Mouse (Mus musculus) midbrain, embryonic 16.5 days (tissue): Measurements from ENCODE around the gene Slc22a15. TPM values are rescaled to one million over a fixed set of nuclear protein-coding genes. Genes with fewer than 3 reads are reported as not detected.

ENCODE experiments used
- ATAC-seq: fragments of 200-750 bp; cut with Nextera tagmentation; 2 replicates; pipeline ENCODE4 v1.8.0; 2017; ENCODE audit warnings: moderate TSS enrichment
- H3K27ac ChIP-seq: fragments of 300-500 bp; sonication (generic); 2 replicates; pipeline ENCODE4 v1.5.1; 2014; ENCODE audit warnings: mild to moderate bottlenecking, low read length, mixed read lengths
- H3K27me3 ChIP-seq: fragments of 300-500 bp; sonication (generic); 2 replicates; pipeline ENCODE4 v1.6.1; 2014; ENCODE audit warnings: low read depth, low read length, mixed read lengths; ENCODE audit not compliant: control insufficient read depth, insufficient read depth
- H3K36me3 ChIP-seq: fragments of 300-500 bp; sonication (generic); 2 replicates; pipeline ENCODE4 v1.6.1; 2014; ENCODE audit warnings: mild to moderate bottlenecking, low read length, moderate library complexity, mixed read lengths; ENCODE audit not compliant: control insufficient read depth, insufficient read depth
- H3K4me1 ChIP-seq: fragments of 300-500 bp; sonication (generic); 2 replicates; pipeline ENCODE4 v1.6.1; 2014; ENCODE audit warnings: mild to moderate bottlenecking, low read length, mixed read lengths; ENCODE audit not compliant: control insufficient read depth, insufficient read depth
- H3K4me2 ChIP-seq: fragments of 300-500 bp; sonication (generic); 2 replicates; pipeline ENCODE4 v1.6.1; 2014; ENCODE audit warnings: mild to moderate bottlenecking, low read length, mixed read lengths
- H3K4me3 ChIP-seq: fragments of 300-500 bp; sonication (generic); 2 replicates; pipeline ENCODE4 v1.5.1; 2014; ENCODE audit warnings: low read depth, mild to moderate bottlenecking, low read length, moderate library complexity, mixed read lengths
- H3K9ac ChIP-seq: fragments of 300-500 bp; sonication (generic); 2 replicates; pipeline ENCODE4 v1.6.1; 2014; ENCODE audit warnings: low read depth, low read length, mixed read lengths
- H3K9me3 ChIP-seq: fragments of 300-500 bp; sonication (generic); replicated peaks from 2 replicates; pipeline ENCODE4 v1.6.1; 2014; ENCODE audit warnings: mild to moderate bottlenecking, low read length, mixed read lengths; ENCODE audit not compliant: control insufficient read depth, poor library complexity, severe bottlenecking
- WGBS: fragments of 180-500 bp; shearing (Covaris S2); extraction: QIAGEN DNeasy Blood & Tissue Kit; methylation state at CpG from one replicate; pipeline ENCODE4 v1.1.7; 2014; 5-methylcytosine and 5-hydroxymethylcytosine counted together
- polyA plus RNA-seq: library from polyadenylated mRNA; unstranded; fragments of >200 nt; fragmentation: Nextera tagmentation; extraction: Ambion mirVana; gene quantifications from 2 replicates; pipeline ENCODE4 v1.2.1, GENCODE M21; 2015

Gene Slc22a15
- polyA plus RNA-seq, 1 experiment from 2014 or later, result 6.0 TPM

DNA sequence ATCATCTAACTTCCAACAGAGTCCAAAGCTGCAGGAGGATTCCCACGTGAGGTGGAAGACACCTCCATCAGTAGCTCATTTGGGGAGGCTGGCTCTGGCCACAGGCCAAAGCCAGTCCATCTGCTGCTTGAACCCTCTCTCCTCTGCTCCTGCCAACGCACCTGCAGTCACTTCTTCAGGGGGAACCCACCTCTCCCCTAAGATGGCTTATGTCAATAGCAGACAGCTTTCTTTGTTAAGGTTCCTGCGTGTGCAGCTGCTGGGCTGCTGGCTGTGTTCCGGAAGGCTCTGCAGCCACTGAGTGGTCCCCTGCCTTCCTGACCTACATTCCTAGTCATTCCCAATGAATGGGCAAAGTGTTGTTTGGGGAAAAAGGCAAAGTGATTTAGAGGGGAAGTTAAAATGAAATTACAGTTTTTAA is 57.2 kb downstream of the Slc22a15 start:
- no peaks in the 10 kb centered on the region for H3K9me3 ChIP-seq
- no peak overlapping the region for H3K9ac ChIP-seq
- peaks cover 10% of the 10 kb centered on the region; the same call in 1 of the 2 replicates for H3K36me3 ChIP-seq
- ATAC-seq, result no peak
- 65% methylated on average over 4 of the region's 4 CpGs for WGBS
- H3K4me3 ChIP-seq, result no peak overlapping the region
- no peaks in the 10 kb centered on the region for H3K4me1 ChIP-seq
- no peak overlapping the region for H3K27ac ChIP-seq
- no peaks in the 10 kb centered on the region for H3K27me3 ChIP-seq
- no peak overlapping the region for H3K4me2 ChIP-seq

GRCm38 (mm10) chr3:101861856-101862255 is 62.4 kb downstream of the Slc22a15 start:
- WGBS, result 80% methylated on average over 3 of the region's 3 CpGs
- no peaks in the 10 kb centered on the region for H3K27me3 ChIP-seq
- no peaks in the 10 kb centered on the region for H3K4me1 ChIP-seq
- peaks cover 19% of the 10 kb centered on the region for H3K36me3 ChIP-seq
- H3K9me3 ChIP-seq, result no peaks in the 10 kb centered on the region
- no peak overlapping the region for H3K9ac ChIP-seq
- H3K4me2 ChIP-seq, result no peak overlapping the region
- H3K27ac ChIP-seq, result no peak overlapping the region
- no peak overlapping the region for H3K4me3 ChIP-seq
- no peak for ATAC-seq

- 75% methylated on average over 7 of the region's 7 CpGs for WGBS
- Histone ChIP-seq H3K9me3 (no peaks in the 10 kb centered on the region), H3K4me1 (no peaks in the 10 kb centered on the region), H3K27ac (no peak overlapping the region), H3K27me3 (no peaks in the 10 kb centered on the region), H3K4me3 (no peak overlapping the region), H3K36me3 (peaks cover 19% of the 10 kb centered on the region), H3K9ac (no peak overlapping the region), H3K4me2 (no peak overlapping the region)
- no peak for ATAC-seq
Observed at GRCm38 (mm10) chr3:101860151-101860550, 64.1 kb downstream of the Slc22a15 start.

- Histone ChIP-seq H3K9ac (no peak overlapping the region), H3K27ac (no peak overlapping the region)
Observed at GRCm38 (mm10) chr3:101859740-101860139, 64.5 kb downstream of the Slc22a15 start.

GRCm38 (mm10) chr3:101854075-101854474 is 70.2 kb downstream of the Slc22a15 start:
- H3K4me2 ChIP-seq, result no peak overlapping the region
- H3K9ac ChIP-seq, result no peak overlapping the region
- ATAC-seq, result no peak
- whole genome bisulfite sequencing, result 74% methylated on average over 1 of the region's 1 CpGs
- peaks cover 5% of the 10 kb centered on the region; the same call in 1 of the 2 replicates for H3K36me3 ChIP-seq
- H3K27me3 ChIP-seq, result no peaks in the 10 kb centered on the region
- no peak overlapping the region for H3K27ac ChIP-seq
- no peaks in the 10 kb centered on the region for H3K4me1 ChIP-seq
- H3K9me3 ChIP-seq, result no peaks in the 10 kb centered on the region
- H3K4me3 ChIP-seq, result no peak overlapping the region

More at GRCm38 (mm10) chr3:101859740-101860139, 64.5 kb downstream of the Slc22a15 start:
- Histone ChIP-seq H3K4me2 (no peak overlapping the region), H3K9me3 (no peaks in the 10 kb centered on the region), H3K27me3 (no peaks in the 10 kb centered on the region), H3K4me3 (no peak overlapping the region), H3K4me1 (no peaks in the 10 kb centered on the region), H3K36me3 (peaks cover 19% of the 10 kb centered on the region)
- 50% methylated on average over 7 of the region's 7 CpGs for WGBS
- ATAC-seq, result no peak

GRCm38 (mm10) chr3:101851363-101851762 is 72.9 kb downstream of the Slc22a15 start:
- no peaks in the 10 kb centered on the region for H3K4me1 ChIP-seq
- H3K4me3 ChIP-seq, result no peak overlapping the region
- no peaks in the 10 kb centered on the region for H3K9me3 ChIP-seq
- no peak overlapping the region for H3K9ac ChIP-seq
- H3K27me3 ChIP-seq, result no peaks in the 10 kb centered on the region
- H3K27ac ChIP-seq, result no peak overlapping the region
- no peak overlapping the region for H3K4me2 ChIP-seq
- H3K36me3 ChIP-seq, result no peaks in the 10 kb centered on the region
- WGBS, result 85% methylated on average over 6 of the region's 6 CpGs
- ATAC-seq, result no peak

DNA sequence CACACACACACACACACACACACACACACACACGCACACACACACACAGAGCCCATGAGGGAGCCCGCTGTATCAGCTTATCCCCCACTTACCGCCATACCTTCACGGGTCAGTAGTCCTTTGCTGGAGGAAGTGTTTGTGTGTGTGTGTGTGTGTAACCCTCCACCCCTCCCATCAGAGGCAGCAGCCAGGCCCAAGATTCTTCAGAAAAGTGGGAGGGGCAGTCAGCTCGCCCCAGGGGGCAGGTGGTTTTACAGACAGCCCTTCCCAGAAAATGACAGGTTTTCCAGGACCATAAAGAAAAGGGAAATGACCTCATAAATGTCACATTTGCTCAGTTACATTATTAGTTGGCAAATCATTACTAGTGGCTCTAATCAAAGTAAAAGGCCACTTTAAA is 75.4 kb downstream of the Slc22a15 start, which contains the start of gene Mab21l3:
Mab21l3 (minus strand) TSS at position 144 of the 400 bp plus-strand sequence.
- Histone ChIP-seq H3K27me3 (no peaks in the 10 kb centered on the region), H3K9ac (no peak within 1 kb of the TSS), H3K9me3 (no peaks in the 10 kb centered on the region), H3K4me3 (no peak within 1 kb of the TSS), H3K27ac (no peak within 1 kb of the TSS), H3K36me3 (no peaks in the 10 kb centered on the region), H3K4me2 (no peak within 1 kb of the TSS), H3K4me1 (no peaks in the 10 kb centered on the region)
- WGBS, result 79% methylated on average over 5 of the region's 5 CpGs
- no peak for ATAC-seq

DNA sequence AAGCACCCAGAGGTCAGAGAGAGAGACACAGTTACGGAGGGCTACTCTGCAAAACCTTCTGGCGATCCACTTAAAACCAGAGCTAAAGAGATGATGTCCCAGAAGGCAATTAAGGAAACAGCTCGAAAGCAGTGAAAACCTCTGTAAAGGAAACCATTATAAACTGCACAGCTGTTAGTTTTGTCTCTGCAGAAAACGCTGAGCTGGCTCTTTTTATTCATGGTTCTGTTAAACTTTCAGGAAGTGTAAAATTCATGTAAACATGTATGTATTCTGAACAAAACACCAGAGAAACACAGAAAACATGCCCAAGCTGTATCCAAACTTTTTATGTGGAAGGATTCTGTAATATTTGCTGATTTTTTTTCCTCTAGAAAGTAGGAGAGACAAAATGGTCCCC is 78.2 kb downstream of the Slc22a15 start:
- Histone ChIP-seq H3K27me3 (no peaks in the 10 kb centered on the region), H3K9me3 (no peaks in the 10 kb centered on the region), H3K27ac (no peak overlapping the region), H3K4me2 (no peak overlapping the region), H3K36me3 (no peaks in the 10 kb centered on the region), H3K4me1 (no peaks in the 10 kb centered on the region), H3K9ac (no peak overlapping the region), H3K4me3 (no peak overlapping the region)
- 64% methylated on average over 4 of the region's 4 CpGs for WGBS
- no peak for ATAC-seq

- ATAC-seq, result 0 out of 2 replicates have a peak, but pooled peaks have one; percentile 58
- WGBS, result 67% methylated on average over 7 of the region's 7 CpGs
- Histone ChIP-seq H3K27ac (no peak overlapping the region), H3K4me1 (no peaks in the 10 kb centered on the region), H3K36me3 (no peaks in the 10 kb centered on the region), H3K4me3 (no peak overlapping the region), H3K27me3 (no peaks in the 10 kb centered on the region), H3K4me2 (no peak overlapping the region), H3K9ac (no peak overlapping the region), H3K9me3 (no peaks in the 10 kb centered on the region)
Observed at GRCm38 (mm10) chr3:101842372-101843094, 81.7 kb downstream of the Slc22a15 start.
